Mouse (Mus musculus): ENCODE measurements at regions not wholly inside any gene's neighbourhood (a gene's known extent, or its start where the extent isn't known, plus 50 kb on each side); places are given as distances from the start of the nearest gene placed in this dataset.
"Not testable (repeated sequence)": the region's sequence is repeated elsewhere in the genome, so short reads cannot be mapped to it uniquely, and the experiment has no call there.

GRCm38 (mm10) chr2:108032301-108033013, 742.0 kb downstream of the Kcna4 start:
- no peak for DNase-seq (ENCODE audit: low read depth, low spot score)

- no peak for DNase-seq (ENCODE audit: low read depth, low spot score)
Measured at GRCm38 (mm10) chr2:108033328-108034182, 743.1 kb downstream of the Kcna4 start.

- no peak for DNase-seq (ENCODE audit: low read depth, low spot score)
Measured at GRCm38 (mm10) chr2:108034882-108035281, 744.4 kb downstream of the Kcna4 start.

GRCm38 (mm10) chr2:108042086-108042485, 751.6 kb downstream of the Kcna4 start:
- DNase-seq (ENCODE audit: low read depth, low spot score): no peak

- no peak for DNase-seq (ENCODE audit: low read depth, low spot score)
Measured at GRCm38 (mm10) chr2:108044885-108045284, 754.4 kb downstream of the Kcna4 start.

- no peak for DNase-seq (ENCODE audit: low read depth, low spot score)
Measured at GRCm38 (mm10) chr2:108045997-108046396, 755.6 kb downstream of the Kcna4 start.

GRCm38 (mm10) chr2:108062751-108063150, 772.3 kb downstream of the Kcna4 start:
- DNase-seq (ENCODE audit: low read depth, low spot score): not testable (repeated sequence)

- DNase-seq (ENCODE audit: low read depth, low spot score): no peak
Measured at GRCm38 (mm10) chr2:108083911-108084310, 793.5 kb downstream of the Kcna4 start.

GRCm38 (mm10) chr2:108090266-108090665, 799.8 kb downstream of the Kcna4 start:
- DNase-seq (ENCODE audit: low read depth, low spot score): no peak

GRCm38 (mm10) chr2:108097026-108097425, 806.6 kb downstream of the Kcna4 start:
- DNase-seq (ENCODE audit: low read depth, low spot score): no peak

- no peak for DNase-seq (ENCODE audit: low read depth, low spot score)
Measured at GRCm38 (mm10) chr2:108110140-108110539, 819.7 kb downstream of the Kcna4 start.

GRCm38 (mm10) chr2:108145694-108146093, 855.3 kb downstream of the Kcna4 start:
- no peak for DNase-seq (ENCODE audit: low read depth, low spot score)

GRCm38 (mm10) chr2:108148221-108148620, 857.8 kb downstream of the Kcna4 start:
- no peak for DNase-seq (ENCODE audit: low read depth, low spot score)

GRCm38 (mm10) chr2:108156189-108156588, 865.8 kb downstream of the Kcna4 start:
- DNase-seq (ENCODE audit: low read depth, low spot score): no peak

GRCm38 (mm10) chr2:108157731-108158130, 867.3 kb downstream of the Kcna4 start:
- DNase-seq (ENCODE audit: low read depth, low spot score): no peak

GRCm38 (mm10) chr2:108158311-108158710, 867.9 kb downstream of the Kcna4 start:
- DNase-seq (ENCODE audit: low read depth, low spot score): no peak

GRCm38 (mm10) chr2:108160865-108161264, 870.4 kb downstream of the Kcna4 start:
- no peak for DNase-seq (ENCODE audit: low read depth, low spot score)

GRCm38 (mm10) chr2:108165085-108165484, 874.6 kb downstream of the Kcna4 start:
- DNase-seq (ENCODE audit: low read depth, low spot score): no peak
